ENCODE assay signal across 19 mouse cellular contexts in genomic region chr17:66368127-66368526, GRCm38 (mm10).
DNase-seq lines count a peak whose midpoint lies in the region; ATAC-seq and TF ChIP-seq lines count a peak whose summit lies in the region.
"Had no signal": no experiment of that assay in that cellular context is flagged by ENCODE, and none has a peak within 500 bp of the region (broad histone marks: within the 10 kb centered on the region; RNA-seq: fewer than 3 reads in every experiment).

No protein-coding gene starts in this region.

- ATAC-seq in hindbrain, embryonic 11.5 days (ENCODE audit: low FRiP score), result no peak
- no peak for ATAC-seq in megakaryocyte, adult 5-6 weeks (ENCODE audit: poor library complexity, severe bottlenecking)
- ATAC-seq: liver, postnatal 0 days; midbrain, embryonic 16.5 days had no signal

- H3K9ac ChIP-seq in hindbrain, embryonic 11.5 days (ENCODE audit: low read depth, low read length), result no peak overlapping the region
- H3K9ac ChIP-seq: forebrain, embryonic 12.5 days; liver, postnatal 0 days; neural tube, embryonic 15.5 days had no signal

- WGBS in hindbrain, embryonic 10.5 days, result 90% methylated on average over 11 of the region's 11 CpGs
- WGBS in hindbrain, embryonic 11.5 days, result 86% methylated on average over 11 of the region's 11 CpGs

- TF ChIP-seq POLR2A in cortical plate, adult 2 months (IDR thresholded peaks at IDR 0.05; ENCODE audit: extremely low read depth, insufficient read depth, low read length), result no peak

- no peak overlapping the region for H3K4me3 ChIP-seq in hindbrain, embryonic 10.5 days
- H3K4me3 ChIP-seq in hindbrain, embryonic 11.5 days (ENCODE audit: low read depth, low read length), result no peak overlapping the region
- peak overlapping the region; percentile 7 for H3K4me3 ChIP-seq in megakaryocyte, embryonic 14.5 days (replicated peaks)
- H3K4me3 ChIP-seq in cortical plate, adult 2 months (ENCODE audit: insufficient read depth, low read length), result no peak overlapping the region
- H3K4me3 ChIP-seq: embryonic facial prominence, embryonic 10.5 days; forebrain, embryonic 12.5 days; limb, embryonic 10.5 days; neural tube, embryonic 15.5 days had no signal

- no peak for DNase-seq in hindbrain, embryonic 10.5 days (ENCODE audit: low spot score)
- no peak for DNase-seq in hindbrain, embryonic 11.5 days (ENCODE audit: low spot score)
- DNase-seq in cerebellum, postnatal 10 days, result peak; percentile 55 to 68
- DNase-seq in lung, postnatal 14 days, result no peak
- DNase-seq: adrenal gland, adult 2 months; gastrocnemius, postnatal 14 days; kidney, adult 2 months; kidney, postnatal 25 days; liver, postnatal 0 days; lung, postnatal 10 days; thymus, postnatal 25 days had no signal

- TF ChIP-seq CTCF in cortical plate, adult 2 months (IDR thresholded peaks at IDR 0.05; ENCODE audit: extremely low read depth, insufficient read depth, low read length), result no peak

- H3K27ac ChIP-seq in hindbrain, embryonic 10.5 days, result peak overlapping the region; percentile 23; the same call in 1 of the 2 replicates
- no peak overlapping the region for H3K27ac ChIP-seq in hindbrain, embryonic 11.5 days (ENCODE audit: low read depth, low read length)
- peak overlapping the region; percentile 84; the same call in 1 of the 2 replicates for H3K27ac ChIP-seq in cortical plate, adult 2 months (ENCODE audit: insufficient read depth, low read length)
- H3K27ac ChIP-seq: embryonic facial prominence, embryonic 10.5 days; forebrain, embryonic 12.5 days; limb, embryonic 10.5 days; neural tube, embryonic 15.5 days had no signal

- no peak overlapping the region for H3K4me2 ChIP-seq in hindbrain, embryonic 11.5 days (replicated peaks; ENCODE audit: low read depth, low read length)
- H3K4me2 ChIP-seq: forebrain, embryonic 12.5 days; neural tube, embryonic 15.5 days had no signal

- H3K9me3 ChIP-seq in hindbrain, embryonic 10.5 days, result no peaks in the 10 kb centered on the region
- no peaks in the 10 kb centered on the region for H3K9me3 ChIP-seq in hindbrain, embryonic 11.5 days (ENCODE audit: control insufficient read depth, low read length)
- peaks cover 24% of the 10 kb centered on the region; the same call in 1 of the 2 replicates for H3K9me3 ChIP-seq in megakaryocyte, embryonic 14.5 days
- H3K9me3 ChIP-seq: embryonic facial prominence, embryonic 10.5 days; forebrain, embryonic 12.5 days; limb, embryonic 10.5 days; neural tube, embryonic 15.5 days had no signal

- H3K36me3 ChIP-seq in hindbrain, embryonic 10.5 days, result peaks cover 100% of the 10 kb centered on the region
- peaks cover 4% of the 10 kb centered on the region for H3K36me3 ChIP-seq in hindbrain, embryonic 11.5 days (ENCODE audit: control insufficient read depth, insufficient read depth, low read length)
- no peaks in the 10 kb centered on the region for H3K36me3 ChIP-seq in megakaryocyte, embryonic 14.5 days (replicated peaks; ENCODE audit: low read length)

- H3K4me1 ChIP-seq in hindbrain, embryonic 10.5 days (replicated peaks), result peaks cover 10% of the 10 kb centered on the region; the same call in 1 of the 2 replicates
- no peaks in the 10 kb centered on the region for H3K4me1 ChIP-seq in hindbrain, embryonic 11.5 days (replicated peaks; ENCODE audit: control insufficient read depth, insufficient read depth, low read length)
- no peaks in the 10 kb centered on the region for H3K4me1 ChIP-seq in megakaryocyte, embryonic 14.5 days
- peaks cover 13% of the 10 kb centered on the region for H3K4me1 ChIP-seq in cortical plate, adult 2 months (ENCODE audit: control insufficient read depth, insufficient read depth, low read length)
- H3K4me1 ChIP-seq: neural tube, embryonic 15.5 days had no signal

- no peaks in the 10 kb centered on the region for H3K27me3 ChIP-seq in hindbrain, embryonic 10.5 days (ENCODE audit: insufficient read depth, poor library complexity, severe bottlenecking)
- no peaks in the 10 kb centered on the region for H3K27me3 ChIP-seq in hindbrain, embryonic 11.5 days (ENCODE audit: control insufficient read depth, insufficient read depth, low read length)
- no peaks in the 10 kb centered on the region for H3K27me3 ChIP-seq in megakaryocyte, embryonic 14.5 days (replicated peaks)
- H3K27me3 ChIP-seq: forebrain, embryonic 12.5 days; neural tube, embryonic 15.5 days had no signal

Comparison
In these comparisons a context has a peak if more than half of its experiments do, and no peak if none do; other contexts are left out.
1. DNase-seq: peak in cerebellum, postnatal 10 days (2 of 2); none in hindbrain, embryonic 10.5 days (single experiment), hindbrain, embryonic 11.5 days (single experiment) and lung, postnatal 14 days (single experiment).